Mouse (Mus musculus) forebrain, embryonic 12.5 days (tissue): ENCODE measurements at regions not wholly inside any gene's neighbourhood (a gene's known extent, or its start where the extent isn't known, plus 50 kb on each side); places are given as distances from the start of the nearest gene placed in this dataset.

Source experiments
- ATAC-seq: fragments of 200-750 bp; cut with Nextera tagmentation; 2 replicates; pipeline ENCODE4 v1.8.0; 2017; ENCODE audit warnings: moderate TSS enrichment; ENCODE audit not compliant: low FRiP score
- H3K27ac ChIP-seq: fragments of 300-500 bp; sonication (generic); 2 replicates; pipeline ENCODE4 v1.5.1; 2016; ENCODE audit warnings: mild to moderate bottlenecking
- H3K27me3 ChIP-seq: fragments of 300-500 bp; sonication (generic); 2 replicates; pipeline ENCODE4 v1.6.1; 2016; ENCODE audit warnings: mild to moderate bottlenecking
- H3K36me3 ChIP-seq: fragments of 300-500 bp; sonication (generic); replicated peaks from 2 replicates; pipeline ENCODE4 v1.6.1; 2016; ENCODE audit warnings: mild to moderate bottlenecking
- H3K4me1 ChIP-seq: fragments of 300-500 bp; sonication (generic); 2 replicates; pipeline ENCODE4 v1.6.1; 2016
- H3K4me2 ChIP-seq: fragments of 300-500 bp; sonication (generic); 2 replicates; pipeline ENCODE4 v1.6.1; 2016; ENCODE audit warnings: mild to moderate bottlenecking, moderate library complexity
- H3K4me3 ChIP-seq: fragments of 300-500 bp; sonication (generic); replicated peaks from 2 replicates; pipeline ENCODE4 v1.5.1; 2016; ENCODE audit warnings: mild to moderate bottlenecking
- H3K9ac ChIP-seq: fragments of 300-500 bp; sonication (generic); 2 replicates; pipeline ENCODE4 v1.6.1; 2016; ENCODE audit warnings: mild to moderate bottlenecking
- H3K9me3 ChIP-seq: fragments of 300-500 bp; sonication (generic); 2 replicates; pipeline ENCODE4 v1.6.1; 2016
- WGBS: fragments of 180-500 bp; shearing (Covaris S2); methylation state at CpG from one replicate; pipeline ENCODE4 v1.1.7; 2016; 5-methylcytosine and 5-hydroxymethylcytosine counted together

DNA sequence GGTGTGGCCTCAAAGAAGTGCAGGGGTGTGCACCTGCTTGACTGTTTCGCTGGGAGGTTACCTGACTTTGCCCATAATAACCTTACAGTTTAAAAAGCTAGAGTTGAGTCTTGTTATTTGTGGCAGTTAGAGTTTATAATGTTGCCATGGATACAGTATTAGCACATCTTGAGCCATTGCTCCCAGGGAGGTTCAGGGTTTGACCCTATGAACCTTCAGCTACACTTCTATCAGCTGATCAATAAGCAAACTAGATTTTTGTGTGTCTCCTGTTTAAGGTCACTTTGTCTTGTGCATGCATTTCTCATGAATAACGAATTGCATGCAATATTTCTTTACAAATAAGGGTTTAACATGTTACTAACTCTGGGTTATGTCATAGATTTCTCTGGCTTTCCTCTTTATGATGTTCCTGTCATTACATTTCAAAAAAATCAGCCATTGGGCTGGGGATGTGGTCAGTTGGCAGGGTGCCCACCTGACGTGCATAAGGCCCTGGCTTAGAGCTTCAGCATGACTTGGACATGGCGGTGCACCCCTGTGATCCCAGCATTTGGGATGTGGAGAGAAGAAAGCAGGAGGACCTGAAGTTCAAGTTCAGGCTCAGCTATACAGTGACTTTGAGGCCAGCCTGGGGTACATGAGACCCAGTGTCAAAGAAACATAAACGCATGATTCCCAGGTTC lies 191.7 kb downstream of the Ackr3 start:
- Histone ChIP-seq H3K27me3 (no peaks in the 10 kb centered on the region), H3K4me3 (no peak overlapping the region), H3K36me3 (no peaks in the 10 kb centered on the region), H3K9ac (no peak overlapping the region), H3K9me3 (no peaks in the 10 kb centered on the region), H3K4me2 (no peak overlapping the region), H3K27ac (no peak overlapping the region), H3K4me1 (peaks cover 9% of the 10 kb centered on the region)
- no peak for ATAC-seq
- WGBS = 89% methylated on average over 5 of the region's 5 CpGs

DNA sequence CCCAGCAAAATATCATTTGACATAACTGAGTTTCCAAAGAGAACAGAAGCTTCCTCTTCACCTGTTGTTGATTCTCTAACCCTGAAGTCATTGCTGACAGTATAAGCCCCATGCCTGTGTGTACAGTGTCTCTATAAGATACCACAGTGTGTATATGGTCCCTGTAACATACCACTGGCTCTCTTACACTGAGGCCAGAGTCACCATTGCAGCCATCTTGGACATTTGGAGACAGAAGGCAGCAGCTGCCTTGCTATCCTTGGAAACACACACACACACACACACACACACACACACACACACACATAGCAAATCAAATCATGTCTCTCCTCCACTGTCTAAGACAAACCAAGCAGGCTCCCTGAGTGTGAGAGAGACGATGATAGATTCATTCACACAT lies 192.9 kb downstream of the Ackr3 start:
- no peak overlapping the region for H3K4me3 ChIP-seq
- H3K27me3 ChIP-seq = no peaks in the 10 kb centered on the region
- no peaks in the 10 kb centered on the region for H3K9me3 ChIP-seq
- no peaks in the 10 kb centered on the region for H3K36me3 ChIP-seq
- H3K9ac ChIP-seq = no peak overlapping the region
- no peak overlapping the region for H3K4me2 ChIP-seq
- WGBS = 82% methylated on average over 1 of the region's 1 CpGs
- H3K27ac ChIP-seq = no peak overlapping the region
- ATAC-seq = no peak
- H3K4me1 ChIP-seq = peaks cover 9% of the 10 kb centered on the region

GRCm38 (mm10) chr1:90397355-90397754 lies 193.6 kb downstream of the Ackr3 start:
- peaks cover 9% of the 10 kb centered on the region for H3K4me1 ChIP-seq
- WGBS = 38% methylated on average over 5 of the region's 5 CpGs
- H3K9ac ChIP-seq = no peak overlapping the region
- H3K9me3 ChIP-seq = no peaks in the 10 kb centered on the region
- H3K4me3 ChIP-seq = no peak overlapping the region
- H3K4me2 ChIP-seq = no peak overlapping the region
- 0 out of 2 replicates have a peak overlapping the region, but pooled peaks have one; percentile 26 for H3K27ac ChIP-seq
- H3K27me3 ChIP-seq = no peaks in the 10 kb centered on the region
- no peaks in the 10 kb centered on the region for H3K36me3 ChIP-seq
- ATAC-seq = no peak

GRCm38 (mm10) chr1:90398396-90398975 lies 194.7 kb downstream of the Ackr3 start:
- WGBS = 88% methylated on average over 15 of the region's 15 CpGs
- no peak for ATAC-seq
- H3K27ac ChIP-seq = no peak overlapping the region

GRCm38 (mm10) chr1:90403057-90403456 lies 199.3 kb downstream of the Ackr3 start:
- peaks cover 12% of the 10 kb centered on the region; the same call in 1 of the 2 replicates for H3K4me1 ChIP-seq
- no peak overlapping the region for H3K27ac ChIP-seq
- no peaks in the 10 kb centered on the region for H3K36me3 ChIP-seq
- whole genome bisulfite sequencing = 75% methylated on average over 6 of the region's 6 CpGs
- no peak overlapping the region for H3K4me2 ChIP-seq
- H3K9me3 ChIP-seq = no peaks in the 10 kb centered on the region
- no peak overlapping the region for H3K9ac ChIP-seq
- no peaks in the 10 kb centered on the region for H3K27me3 ChIP-seq
- ATAC-seq = no peak
- no peak overlapping the region for H3K4me3 ChIP-seq

More at GRCm38 (mm10) chr1:90398396-90398975, 194.7 kb downstream of the Ackr3 start:
- no peaks in the 10 kb centered on the region for H3K27me3 ChIP-seq
- H3K9ac ChIP-seq = no peak overlapping the region
- no peak overlapping the region for H3K4me2 ChIP-seq
- H3K4me1 ChIP-seq = peaks cover 9% of the 10 kb centered on the region
- no peaks in the 10 kb centered on the region for H3K9me3 ChIP-seq
- no peaks in the 10 kb centered on the region for H3K36me3 ChIP-seq
- no peak overlapping the region for H3K4me3 ChIP-seq

GRCm38 (mm10) chr1:90404717-90405487 lies 197.9 kb upstream of the Cops8 start:
- H3K4me3 ChIP-seq = no peak overlapping the region
- H3K27me3 ChIP-seq = no peaks in the 10 kb centered on the region
- 53% methylated on average over 6 of the region's 6 CpGs for WGBS
- H3K27ac ChIP-seq = no peak overlapping the region
- no peak overlapping the region for H3K9ac ChIP-seq
- H3K4me1 ChIP-seq = peaks cover 8% of the 10 kb centered on the region; the same call in 1 of the 2 replicates
- ATAC-seq = no peak
- no peaks in the 10 kb centered on the region for H3K9me3 ChIP-seq
- no peak overlapping the region for H3K4me2 ChIP-seq
- no peaks in the 10 kb centered on the region for H3K36me3 ChIP-seq

DNA sequence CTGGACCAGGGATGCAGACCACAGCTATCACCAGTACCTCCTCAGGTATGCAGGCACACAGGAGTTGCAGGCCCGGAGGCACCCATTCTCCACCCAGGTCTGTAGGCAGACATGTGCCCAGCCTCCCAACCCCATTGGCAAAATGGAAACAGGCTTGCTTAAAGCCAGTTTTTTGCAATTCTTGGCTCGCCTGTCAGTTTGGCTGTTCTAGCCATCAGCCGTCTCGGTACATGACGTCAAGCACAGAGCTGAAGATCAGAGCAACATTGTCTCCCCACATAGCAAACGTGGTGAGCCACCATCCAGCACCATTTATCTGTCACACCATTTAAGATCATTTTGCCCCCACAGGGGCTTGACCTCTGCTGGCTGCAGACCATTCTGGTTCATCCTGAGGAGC lies 196.1 kb upstream of the Cops8 start:
- WGBS = 94% methylated on average over 6 of the region's 6 CpGs
- ATAC-seq = no peak
- no peak overlapping the region for H3K27ac ChIP-seq

DNA sequence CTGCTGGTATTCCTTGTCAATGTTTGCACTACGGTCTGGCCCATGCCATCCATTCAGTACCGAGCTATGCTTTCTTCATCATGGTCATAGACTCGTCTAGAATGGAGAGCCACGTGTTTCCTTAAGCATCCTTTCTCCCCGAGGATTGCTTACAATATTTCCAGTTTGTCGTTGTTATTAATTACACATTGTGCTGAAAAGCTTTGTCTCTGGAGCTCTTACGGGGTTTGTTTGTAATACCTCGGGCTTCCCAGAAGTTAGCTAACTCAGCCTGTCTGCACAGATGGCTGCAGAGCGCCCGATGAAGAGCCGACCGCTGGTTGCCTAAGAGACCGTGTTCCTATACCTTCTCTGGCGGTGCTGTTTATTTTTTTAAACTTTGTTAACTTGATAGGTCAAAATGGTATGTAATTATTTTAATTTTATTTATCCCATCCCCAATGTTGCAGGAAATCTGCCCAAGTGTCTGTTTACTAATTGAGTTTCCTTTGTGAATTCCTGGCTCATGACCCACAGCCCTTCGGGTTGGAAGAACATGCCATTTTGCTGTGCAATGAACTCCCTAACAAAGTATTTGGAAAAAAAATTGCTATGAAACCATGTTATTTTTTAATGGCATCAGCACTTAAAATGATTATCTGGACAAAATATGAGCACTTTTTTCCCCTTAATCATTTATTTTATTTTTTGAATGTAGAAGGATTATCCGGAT lies 194.1 kb upstream of the Cops8 start:
- peaks cover 14% of the 10 kb centered on the region for H3K4me1 ChIP-seq
- H3K4me3 ChIP-seq = no peak overlapping the region
- H3K9ac ChIP-seq = no peak overlapping the region
- H3K27ac ChIP-seq = no peak overlapping the region
- H3K4me2 ChIP-seq = no peak overlapping the region
- 88% methylated on average over 16 of the region's 16 CpGs for WGBS
- no peaks in the 10 kb centered on the region for H3K36me3 ChIP-seq
- no peak for ATAC-seq
- no peaks in the 10 kb centered on the region for H3K27me3 ChIP-seq
- no peaks in the 10 kb centered on the region for H3K9me3 ChIP-seq

More for the DNA sequence above, 196.1 kb upstream of the Cops8 start:
- Histone ChIP-seq H3K4me2 (no peak overlapping the region), H3K9me3 (no peaks in the 10 kb centered on the region), H3K27me3 (no peaks in the 10 kb centered on the region), H3K36me3 (no peaks in the 10 kb centered on the region), H3K9ac (no peak overlapping the region), H3K4me3 (no peak overlapping the region), H3K4me1 (peaks cover 8% of the 10 kb centered on the region; the same call in 1 of the 2 replicates)

- ATAC-seq = no peak
- Histone ChIP-seq H3K36me3 (no peaks in the 10 kb centered on the region), H3K4me1 (peaks cover 14% of the 10 kb centered on the region), H3K4me3 (no peak overlapping the region), H3K27me3 (no peaks in the 10 kb centered on the region), H3K9me3 (no peaks in the 10 kb centered on the region), H3K27ac (no peak overlapping the region), H3K9ac (no peak overlapping the region), H3K4me2 (no peak overlapping the region)
- WGBS = 90% methylated on average over 3 of the region's 3 CpGs
Measured at GRCm38 (mm10) chr1:90409236-90409635, 193.5 kb upstream of the Cops8 start.

DNA sequence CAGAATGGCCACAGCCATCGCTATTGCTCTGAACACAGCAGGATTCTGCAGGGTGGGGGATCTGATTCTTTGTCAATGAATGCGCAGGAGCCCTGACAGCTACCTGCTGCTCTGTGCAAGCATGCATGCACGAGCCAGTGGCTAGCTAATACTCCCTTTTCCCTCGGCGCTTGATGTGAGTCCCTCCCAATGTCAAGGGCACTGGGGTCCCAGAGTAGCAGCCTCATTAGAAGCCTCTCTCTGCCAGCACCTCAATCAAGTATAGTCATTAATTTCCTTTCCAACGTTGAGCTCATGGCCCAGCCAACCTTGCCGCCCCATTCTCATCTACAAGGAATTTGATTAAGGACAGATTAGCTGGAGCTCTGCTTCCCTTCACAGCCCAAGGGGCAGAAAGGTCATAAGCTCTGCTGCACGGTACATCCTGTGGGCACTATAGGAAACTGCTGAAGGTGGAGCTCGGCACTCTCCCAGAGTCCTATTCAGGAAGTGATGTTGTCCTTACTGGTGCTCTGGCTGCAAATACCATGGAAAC lies 190.2 kb upstream of the Cops8 start:
- no peaks in the 10 kb centered on the region for H3K9me3 ChIP-seq
- H3K9ac ChIP-seq = no peak overlapping the region
- H3K27me3 ChIP-seq = no peaks in the 10 kb centered on the region
- no peak overlapping the region for H3K27ac ChIP-seq
- H3K4me1 ChIP-seq = peaks cover 7% of the 10 kb centered on the region
- no peak for ATAC-seq
- no peaks in the 10 kb centered on the region for H3K36me3 ChIP-seq
- no peak overlapping the region for H3K4me3 ChIP-seq
- WGBS = 27% methylated on average over 9 of the region's 9 CpGs
- no peak overlapping the region for H3K4me2 ChIP-seq

- Histone ChIP-seq H3K4me2 (no peak overlapping the region), H3K36me3 (no peaks in the 10 kb centered on the region), H3K4me1 (peaks cover 7% of the 10 kb centered on the region), H3K9me3 (no peaks in the 10 kb centered on the region), H3K27me3 (no peaks in the 10 kb centered on the region), H3K4me3 (no peak overlapping the region), H3K9ac (no peak overlapping the region), H3K27ac (no peak overlapping the region)
- no peak for ATAC-seq
- 94% methylated on average over 4 of the region's 4 CpGs for WGBS
Measured at GRCm38 (mm10) chr1:90414751-90415150, 188.0 kb upstream of the Cops8 start.
